Comparison of ENCODE assay signal across 14 mouse cellular contexts in genomic region chr11:103223951-103224456, GRCm38 (mm10). TPM values are rescaled to one million over a fixed set of nuclear protein-coding genes. Genes with fewer than 3 reads are reported as not detected.
DNase-seq lines count a peak whose midpoint lies in the region; ATAC-seq and TF ChIP-seq lines count a peak whose summit lies in the region.
"Had no signal": no experiment of that assay in that cellular context is flagged by ENCODE, and none has a peak within 500 bp of the region (broad histone marks: within the 10 kb centered on the region; RNA-seq: fewer than 3 reads in every experiment).

No protein-coding gene starts in this region.

- peaks cover 87% of the 10 kb centered on the region for H3K36me3 ChIP-seq in forebrain, embryonic 10.5 days (replicated peaks)
- H3K36me3 ChIP-seq in forebrain, embryonic 15.5 days, result peaks cover 21% of the 10 kb centered on the region; the same call in 1 of the 2 replicates
- peaks cover 58% of the 10 kb centered on the region for H3K36me3 ChIP-seq in lung, embryonic 14.5 days (ENCODE audit: insufficient read depth)
- peaks cover 34% of the 10 kb centered on the region for H3K36me3 ChIP-seq in heart, embryonic 16.5 days (ENCODE audit: control insufficient read depth, insufficient read depth)
- H3K36me3 ChIP-seq in small intestine, adult 2 months (ENCODE audit: control insufficient read depth, insufficient read depth, low read length), result peaks cover 52% of the 10 kb centered on the region

- H3K27me3 ChIP-seq in forebrain, embryonic 10.5 days (ENCODE audit: poor library complexity, severe bottlenecking), result peaks cover 17% of the 10 kb centered on the region
- H3K27me3 ChIP-seq in forebrain, embryonic 15.5 days, result no peaks in the 10 kb centered on the region
- no peaks in the 10 kb centered on the region for H3K27me3 ChIP-seq in lung, embryonic 14.5 days (ENCODE audit: insufficient read depth, low read length)
- peaks cover 2% of the 10 kb centered on the region; the same call in 1 of the 2 replicates for H3K27me3 ChIP-seq in heart, embryonic 16.5 days (ENCODE audit: control insufficient read depth, insufficient read depth, low read length)
- H3K27me3 ChIP-seq in small intestine, adult 2 months (ENCODE audit: control insufficient read depth, insufficient read depth, low read length), result no peaks in the 10 kb centered on the region

- no peak for ATAC-seq in forebrain, embryonic 15.5 days (replicated peaks)
- no peak for ATAC-seq in lung, embryonic 14.5 days (ENCODE audit: insufficient read depth)
- no peak for ATAC-seq in heart, embryonic 16.5 days (replicated peaks; ENCODE audit: extremely low read depth, insufficient read depth, low FRiP score)

- no peak overlapping the region for H3K9ac ChIP-seq in forebrain, embryonic 15.5 days (replicated peaks)
- no peak overlapping the region for H3K9ac ChIP-seq in lung, embryonic 14.5 days
- no peak overlapping the region for H3K9ac ChIP-seq in heart, embryonic 16.5 days (ENCODE audit: low read length)
- H3K9ac ChIP-seq: limb, embryonic 13.5 days; neural tube, embryonic 13.5 days had no signal

- WGBS in forebrain, embryonic 10.5 days, result 68% methylated on average over 18 of the region's 18 CpGs
- 76% methylated on average over 18 of the region's 18 CpGs for WGBS in forebrain, embryonic 15.5 days
- WGBS in lung, embryonic 14.5 days, result 76% methylated on average over 18 of the region's 18 CpGs
- 68% methylated on average over 18 of the region's 18 CpGs for WGBS in heart, embryonic 16.5 days
- 86% methylated on average over 18 of the region's 18 CpGs for WGBS in small intestine, adult 2 months

- no peak for TF ChIP-seq POLR2A in small intestine, adult 2 months (IDR thresholded peaks at IDR 0.05; ENCODE audit: low read depth, low read length)

- TF ChIP-seq CTCF in lung, embryonic 14.5 days (IDR thresholded peaks at IDR 0.05; ENCODE audit: low read depth), result no peak
- TF ChIP-seq CTCF in small intestine, adult 2 months (IDR thresholded peaks at IDR 0.05; ENCODE audit: extremely low read depth, insufficient read length, insufficient replicate concordance, low read depth, low read length), result no peak

- H3K9me3 ChIP-seq in forebrain, embryonic 10.5 days, result no peaks in the 10 kb centered on the region
- no peaks in the 10 kb centered on the region for H3K9me3 ChIP-seq in forebrain, embryonic 15.5 days
- no peaks in the 10 kb centered on the region for H3K9me3 ChIP-seq in lung, embryonic 14.5 days (ENCODE audit: low read depth, low read length)
- H3K9me3 ChIP-seq in heart, embryonic 16.5 days (replicated peaks; ENCODE audit: control insufficient read depth, low read length), result no peaks in the 10 kb centered on the region
- H3K9me3 ChIP-seq: limb, embryonic 13.5 days; neural tube, embryonic 13.5 days had no signal

- peaks cover 16% of the 10 kb centered on the region for H3K4me1 ChIP-seq in forebrain, embryonic 10.5 days
- no peaks in the 10 kb centered on the region for H3K4me1 ChIP-seq in forebrain, embryonic 15.5 days
- H3K4me1 ChIP-seq in lung, embryonic 14.5 days (ENCODE audit: insufficient read depth), result no peaks in the 10 kb centered on the region
- H3K4me1 ChIP-seq in heart, embryonic 16.5 days (ENCODE audit: control insufficient read depth, insufficient read depth, low read length), result no peaks in the 10 kb centered on the region; the same call in 1 of the 2 replicates
- peaks cover 26% of the 10 kb centered on the region for H3K4me1 ChIP-seq in small intestine, adult 2 months (ENCODE audit: control insufficient read depth, insufficient read depth, insufficient read length, low read length)
- H3K4me1 ChIP-seq: neural tube, embryonic 13.5 days had no signal

- no peak overlapping the region for H3K4me2 ChIP-seq in forebrain, embryonic 15.5 days (replicated peaks)
- no peak overlapping the region for H3K4me2 ChIP-seq in lung, embryonic 14.5 days
- no peak overlapping the region for H3K4me2 ChIP-seq in heart, embryonic 16.5 days (ENCODE audit: low read depth, low read length)
- H3K4me2 ChIP-seq: limb, embryonic 13.5 days; neural tube, embryonic 13.5 days had no signal

- peak overlapping the region; percentile 65 for H3K27ac ChIP-seq in forebrain, embryonic 10.5 days
- H3K27ac ChIP-seq in forebrain, embryonic 15.5 days (replicated peaks), result no peak overlapping the region
- H3K27ac ChIP-seq in lung, embryonic 14.5 days (ENCODE audit: low read depth), result 0 out of 2 replicates have a peak overlapping the region, but pooled peaks have one; percentile 18
- H3K27ac ChIP-seq in heart, embryonic 16.5 days (ENCODE audit: low read length), result peak overlapping the region; percentile 29; the same call in 1 of the 2 replicates
- peak overlapping the region; percentile 3 for H3K27ac ChIP-seq in small intestine, adult 2 months (ENCODE audit: insufficient read depth, low read depth, low read length)
- H3K27ac ChIP-seq: limb, embryonic 13.5 days; neural tube, embryonic 13.5 days had no signal

- no peak for DNase-seq in forebrain, embryonic 10.5 days (ENCODE audit: extremely low spot score, low spot score)
- DNase-seq in lung, embryonic 14.5 days, result no peak
- no peak for DNase-seq in lung, postnatal 10 days
- no peak for DNase-seq in cerebellum, adult 11-12 months
- DNase-seq in ovary, adult 18-20 months (ENCODE audit: low spot score), result no peak
- DNase-seq: adrenal gland, adult 8-10 months; cerebellum, adult 9-10 months had no signal

- no peak overlapping the region for H3K4me3 ChIP-seq in forebrain, embryonic 10.5 days
- H3K4me3 ChIP-seq in forebrain, embryonic 15.5 days, result no peak overlapping the region
- no peak overlapping the region for H3K4me3 ChIP-seq in lung, embryonic 14.5 days (ENCODE audit: low read depth, low read length)
- no peak overlapping the region for H3K4me3 ChIP-seq in heart, embryonic 16.5 days (ENCODE audit: low read length)
- H3K4me3 ChIP-seq in small intestine, adult 2 months (ENCODE audit: low read depth, low read length), result no peak overlapping the region
- H3K4me3 ChIP-seq: limb, embryonic 13.5 days; megakaryocyte, embryonic 14.5 days; neural tube, embryonic 13.5 days had no signal

RNA-seq across cellular contexts. Expression of gene Spata32, which starts 5.8 kb away (rescaled TPM):
- not detected in 2 replicates for polyA plus RNA-seq in forebrain, embryonic 10.5 days (2016; fragmentation: Nextera tagmentation; extraction: Ambion mirVana)
- polyA plus RNA-seq in forebrain, embryonic 15.5 days (2015; fragmentation: Nextera tagmentation; extraction: Ambion mirVana), result 0.15 and 0.38 TPM in 2 replicates
- polyA plus RNA-seq in lung, embryonic 14.5 days (2014; fragmentation: Nextera tagmentation; extraction: Ambion mirVana), result not detected in 2 replicates
- not detected in 2 replicates for polyA plus RNA-seq in heart, embryonic 16.5 days (2015; fragmentation: Nextera tagmentation; extraction: Ambion mirVana)
- not detected in 2 replicates for polyA plus RNA-seq in small intestine, adult 2 months (2012; rRNA removed)
- polyA plus RNA-seq: large intestine, adult 2 months; limb, embryonic 13.5 days had no signal

RNA-seq across cellular contexts. Expression of gene 1700023F06Rik, which starts 15.6 kb away (rescaled TPM):
- 0.21 and 0.32 TPM in 2 replicates for polyA plus RNA-seq in forebrain, embryonic 10.5 days (2016; fragmentation: Nextera tagmentation; extraction: Ambion mirVana)
- 0.75 and 0.98 TPM in 2 replicates for polyA plus RNA-seq in forebrain, embryonic 15.5 days (2015; fragmentation: Nextera tagmentation; extraction: Ambion mirVana)
- 0.89 and 1.2 TPM in 2 replicates for polyA plus RNA-seq in lung, embryonic 14.5 days (2014; fragmentation: Nextera tagmentation; extraction: Ambion mirVana)
- 0.17 and 0.25 TPM in 2 replicates for polyA plus RNA-seq in heart, embryonic 16.5 days (2015; fragmentation: Nextera tagmentation; extraction: Ambion mirVana)
- polyA plus RNA-seq in small intestine, adult 2 months (2012; rRNA removed), result 0.50 and 0.51 TPM in 2 replicates

RNA-seq across cellular contexts. Expression of gene Map3k14, which starts 43.3 kb away (rescaled TPM):
- polyA plus RNA-seq in forebrain, embryonic 10.5 days (2016; fragmentation: Nextera tagmentation; extraction: Ambion mirVana), result 4.0 TPM in 2 replicates
- polyA plus RNA-seq in forebrain, embryonic 15.5 days (2015; fragmentation: Nextera tagmentation; extraction: Ambion mirVana), result 3.7 and 3.9 TPM in 2 replicates
- 3.1 and 3.9 TPM in 2 replicates for polyA plus RNA-seq in lung, embryonic 14.5 days (2014; fragmentation: Nextera tagmentation; extraction: Ambion mirVana)
- polyA plus RNA-seq in heart, embryonic 16.5 days (2015; fragmentation: Nextera tagmentation; extraction: Ambion mirVana), result 3.0 and 4.8 TPM in 2 replicates
- 9.9 and 12.7 TPM in 2 replicates for polyA plus RNA-seq in small intestine, adult 2 months (2012; rRNA removed)

RNA-seq across cellular contexts. Expression of gene Fmnl1, which starts 53.1 kb away (rescaled TPM):
- polyA plus RNA-seq in forebrain, embryonic 10.5 days (2016; fragmentation: Nextera tagmentation; extraction: Ambion mirVana), result 0.47 and 0.81 TPM in 2 replicates
- polyA plus RNA-seq in forebrain, embryonic 15.5 days (2015; fragmentation: Nextera tagmentation; extraction: Ambion mirVana), result 1.7 and 3.1 TPM in 2 replicates
- 2.5 and 2.8 TPM in 2 replicates for polyA plus RNA-seq in lung, embryonic 14.5 days (2014; fragmentation: Nextera tagmentation; extraction: Ambion mirVana)
- polyA plus RNA-seq in heart, embryonic 16.5 days (2015; fragmentation: Nextera tagmentation; extraction: Ambion mirVana), result 4.0 and 7.6 TPM in 2 replicates
- 7.1 and 8.4 TPM in 2 replicates for polyA plus RNA-seq in small intestine, adult 2 months (2012; rRNA removed)
